Mouse (Mus musculus) cerebellum, postnatal 10 days (tissue): ENCODE results near the gene Robo1.

ENCODE experiments used
- DNase-seq, 2 experiments: peaks; one replicate each; pipeline ENCODE4 v3.0.0; 2021; ENCODE audit warnings: mixed read lengths in 2 of 2

The Robo1 gene

GRCm38 (mm10) chr16:72829530-72829929 lies 521.4 kb downstream of the Robo1 start:
- DNase-seq = no peak

- DNase-seq = no peak
These were observed 522.4 kb downstream of the Robo1 start for GRCm38 (mm10) chr16:72830394-72831056.

GRCm38 (mm10) chr16:72834266-72834665 lies 526.2 kb downstream of the Robo1 start:
- peak in 1 of 2 experiments; percentile 7 for DNase-seq

- DNase-seq = no peak
These were observed 530.9 kb downstream of the Robo1 start for GRCm38 (mm10) chr16:72839031-72839430.

GRCm38 (mm10) chr16:72841066-72841465 lies 533.0 kb downstream of the Robo1 start:
- peak; percentile 26 to 29 for DNase-seq

GRCm38 (mm10) chr16:72854101-72854500 lies 546.0 kb downstream of the Robo1 start:
- DNase-seq = peak; percentile 53 to 64

GRCm38 (mm10) chr16:72854809-72855503 lies 546.9 kb downstream of the Robo1 start:
- DNase-seq = peak in 1 of 2 experiments; percentile 7

GRCm38 (mm10) chr16:72861707-72862277 lies 553.7 kb downstream of the Robo1 start:
- DNase-seq = peak; percentile 20 to 22

GRCm38 (mm10) chr16:72866011-72866410 lies 557.9 kb downstream of the Robo1 start:
- no peak for DNase-seq

- peak in 1 of 2 experiments; percentile 12 for DNase-seq
These were observed 567.0 kb downstream of the Robo1 start for GRCm38 (mm10) chr16:72874934-72875732.

- DNase-seq = peak; percentile 85 to 89
These were observed 580.0 kb downstream of the Robo1 start for GRCm38 (mm10) chr16:72888108-72888507.

- no peak for DNase-seq
These were observed 581.3 kb downstream of the Robo1 start for GRCm38 (mm10) chr16:72889401-72889800.

GRCm38 (mm10) chr16:72897125-72897524 lies 589.0 kb downstream of the Robo1 start:
- no peak for DNase-seq

- no peak for DNase-seq
These were observed 600.8 kb downstream of the Robo1 start for GRCm38 (mm10) chr16:72908895-72909294.

GRCm38 (mm10) chr16:72913134-72913533 lies 605.0 kb downstream of the Robo1 start:
- peak; percentile 97 for DNase-seq

GRCm38 (mm10) chr16:72914068-72914630 lies 606.0 kb downstream of the Robo1 start:
- no peak for DNase-seq

GRCm38 (mm10) chr16:72920013-72920412 lies 611.9 kb downstream of the Robo1 start:
- no peak for DNase-seq

GRCm38 (mm10) chr16:72924423-72925224 lies 616.5 kb downstream of the Robo1 start:
- DNase-seq = peak; percentile 76 to 82

- no peak for DNase-seq
These were observed 620.5 kb downstream of the Robo1 start for GRCm38 (mm10) chr16:72928525-72929122.

GRCm38 (mm10) chr16:72930871-72931270 lies 622.8 kb downstream of the Robo1 start:
- no peak for DNase-seq

GRCm38 (mm10) chr16:72934908-72935307 lies 626.8 kb downstream of the Robo1 start:
- DNase-seq = no peak
